Mouse (Mus musculus) MEL (cell line): ENCODE results near the gene Gm20388.

ENCODE experiments used
- CHD1 ChIP-seq: IDR thresholded peaks from 2 replicates; pipeline ENCODE4 v1.6.1; 2012; ENCODE audit warnings: low read depth, mild to moderate bottlenecking, inconsistent platforms, low read length, improper control_type of control experiment
- CTCF ChIP-seq, 3 experiments: IDR thresholded peaks in 2 of 3; conservative IDR thresholded peaks in 1 of 3; 2 replicates each; pipeline ENCODE4 v1.5.1; 2011 to 2012; ENCODE audit warnings: low read length in 3 of 3, low read depth in 2 of 3, mild to moderate bottlenecking in 2 of 3, improper control_type of control experiment in 1 of 3, inconsistent platforms in 1 of 3, mixed read lengths in 1 of 3, moderate library complexity in 1 of 3; ENCODE audit not compliant: control insufficient read depth in 1 of 3, insufficient read depth in 1 of 3, poor library complexity in 1 of 3, severe bottlenecking in 1 of 3
- EP300 ChIP-seq, 2 experiments: IDR thresholded peaks; 2 replicates each; pipeline ENCODE4 v1.6.1; 2011; ENCODE audit warnings: improper control_type of control experiment in 2 of 2, low read length in 2 of 2, low read depth in 1 of 2, mild to moderate bottlenecking in 1 of 2
- GATA1 ChIP-seq: IDR thresholded peaks from 2 replicates; pipeline ENCODE4 v1.6.1; 2011; ENCODE audit warnings: low read depth, low read length, improper control_type of control experiment
- USF1 ChIP-seq: IDR thresholded peaks from 2 replicates; pipeline ENCODE4 v1.6.1; 2014; ENCODE audit warnings: low read depth, mild to moderate bottlenecking, inconsistent platforms, low read length, improper control_type of control experiment, moderate library complexity
- ZMIZ1 ChIP-seq: IDR thresholded peaks from 2 replicates; pipeline ENCODE4 v1.6.1; 2012; ENCODE audit warnings: low read depth, mild to moderate bottlenecking, inconsistent platforms, low read length, improper control_type of control experiment, moderate library complexity

GRCm38 (mm10) chr8:121093496-121093895, 1182.9 kb downstream of the Gm20388 start:
- no peak for TF ChIP-seq ZMIZ1
- no peak for TF ChIP-seq CHD1
- no peak for TF ChIP-seq EP300 (IDR thresholded peaks at IDR 0.05; ENCODE audit: low read depth in 1 of 2, low read length in 2 of 2)
- no peak for TF ChIP-seq GATA1
- TF ChIP-seq CTCF (IDR thresholded peaks at IDR 0.05 in 2 of 3, conservative IDR thresholded peaks at IDR 0.05 in 1 of 3; ENCODE audit: control insufficient read depth in 1 of 3, insufficient read depth in 1 of 3, low read depth in 2 of 3, low read length in 3 of 3, poor library complexity in 1 of 3, severe bottlenecking in 1 of 3), result no peak
- no peak for TF ChIP-seq USF1
